Mouse (Mus musculus) bone marrow, adult 2 months (tissue): Measurements from ENCODE around the gene St7l.

Experiments used
- CTCF ChIP-seq: fragments of 200-500 bp; IDR thresholded peaks from 2 replicates; pipeline ENCODE4 v1.5.1; 2011; ENCODE audit warnings: low read length, control low read depth; ENCODE audit not compliant: control insufficient read depth, insufficient read depth
- POLR2A ChIP-seq: fragments of 200-500 bp; IDR thresholded peaks from 2 replicates; pipeline ENCODE4 v1.6.1; 2011; ENCODE audit warnings: low read depth, mild to moderate bottlenecking, control low read depth, low read length, borderline replicate concordance; ENCODE audit not compliant: control insufficient read depth

DNA sequence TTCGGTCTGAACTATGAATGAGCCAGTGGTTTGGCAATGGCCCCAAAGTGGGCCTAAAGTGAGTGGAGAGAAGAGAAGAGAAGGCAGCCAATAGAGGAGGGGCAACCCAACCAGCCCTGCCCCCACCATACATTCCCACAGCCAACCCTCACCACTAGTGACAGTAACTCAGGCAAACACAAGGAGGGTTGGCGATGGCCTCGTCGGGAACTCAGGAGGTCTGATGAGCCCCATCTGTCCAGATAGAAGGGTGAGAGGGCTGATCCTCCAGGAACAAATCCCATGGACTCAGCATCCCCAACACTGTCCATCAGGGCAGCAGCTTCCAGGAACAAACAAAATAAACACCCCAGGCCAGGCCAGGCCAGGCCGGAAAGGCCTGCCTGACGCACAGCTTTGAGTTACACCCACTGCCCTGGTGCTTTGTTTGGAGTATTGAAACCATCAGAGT, 92.4 kb downstream of the St7l start:
- TF ChIP-seq POLR2A (no peak), CTCF (no peak)
